Mouse (Mus musculus) left cerebral cortex, adult 2 months (tissue): ENCODE results near the gene Slc24a4. TPM values are rescaled to one million over a fixed set of nuclear protein-coding genes. Genes with fewer than 3 reads are reported as not detected.
A peak's percentile ranks its signal among the peaks of the same experiment; 100 is the strongest.
"Not testable (repeated sequence)": the region's sequence is repeated elsewhere in the genome, so short reads cannot be mapped to it uniquely, and the experiment has no call there.

Source experiments
- DNase-seq, 2 experiments: peaks; one replicate each; pipeline ENCODE4 v3.0.0; 2021 to 2022; ENCODE audit warnings: low spot score in 2 of 2, mixed read lengths in 1 of 2; ENCODE audit errors: extremely low spot score in 1 of 2
- H3K27ac ChIP-seq: fragments of 200-600 bp; 2 replicates; pipeline ENCODE4 v1.8.1; 2022
- H3K4me3 ChIP-seq: fragments of 200-600 bp; 2 replicates; pipeline ENCODE4 v1.8.1; 2022
- CTCF ChIP-seq: fragments of 200-600 bp; IDR thresholded peaks from 2 replicates; pipeline ENCODE4 v1.8.1; 2022; ENCODE audit warnings: antibody characterized with exemption, mild to moderate bottlenecking, moderate library complexity
- intact Hi-C: fragments of 180-260 bp; cut with DNase I; formaldehyde crosslinking; loops from one replicate; pipeline ENCODE4 v1.15.1; 2025
- total RNA-seq, 2 experiments: library from RNA; stranded (reverse); gene quantifications; 2 replicates each; pipeline ENCODE4 v1.2.3; 2021

The Slc24a4 gene
- total RNA-seq, 2 experiments from 2014 or later: 46.4 to 47.2 TPM

- TF ChIP-seq CTCF: no peak
- intact Hi-C loops: loop anchor here (2.0 to 5.0 kb wide), 3 partner anchors 55 to 135 kb away; no protein-coding TSS in a partner anchor
- Histone ChIP-seq H3K27ac (no peak overlapping the region), H3K4me3 (no peak overlapping the region)
- no peak for DNase-seq
These were observed 124.0 kb downstream of the Slc24a4 start for GRCm38 (mm10) chr12:102252525-102252924.

GRCm38 (mm10) chr12:102255012-102255411 lies 126.5 kb downstream of the Slc24a4 start:
- intact Hi-C loops: no loop called here
- TF ChIP-seq CTCF: peak; percentile 15; the same call in 1 of the 2 replicates
- H3K4me3 ChIP-seq: no peak overlapping the region
- H3K27ac ChIP-seq: no peak overlapping the region
- no peak for DNase-seq

GRCm38 (mm10) chr12:102258522-102259112 lies 130.1 kb downstream of the Slc24a4 start:
- no peak overlapping the region for H3K4me3 ChIP-seq
- TF ChIP-seq CTCF: no peak
- H3K27ac ChIP-seq: no peak overlapping the region
- DNase-seq: no peak
- intact Hi-C loops: no loop called here

- TF ChIP-seq CTCF: no peak
- intact Hi-C loops: no loop called here
- Histone ChIP-seq H3K27ac (no peak overlapping the region), H3K4me3 (no peak overlapping the region)
- no peak for DNase-seq
These were observed 133.4 kb downstream of the Slc24a4 start for GRCm38 (mm10) chr12:102261933-102262396.

- H3K4me3 ChIP-seq: no peak overlapping the region
- intact Hi-C loops: no loop called here
- no peak overlapping the region for H3K27ac ChIP-seq
- no peak for DNase-seq
- TF ChIP-seq CTCF: no peak
These were observed 134.3 kb downstream of the Slc24a4 start for GRCm38 (mm10) chr12:102262809-102263208.

GRCm38 (mm10) chr12:102263249-102263648 lies 134.7 kb downstream of the Slc24a4 start:
- DNase-seq: no peak
- intact Hi-C loops: no loop called here
- TF ChIP-seq CTCF: no peak
- H3K27ac ChIP-seq: no peak overlapping the region
- no peak overlapping the region for H3K4me3 ChIP-seq

GRCm38 (mm10) chr12:102266433-102266832 lies 137.9 kb downstream of the Slc24a4 start:
- Histone ChIP-seq H3K27ac (no peak overlapping the region), H3K4me3 (no peak overlapping the region)
- TF ChIP-seq CTCF: no peak
- DNase-seq: no peak
- intact Hi-C loops: no loop called here

GRCm38 (mm10) chr12:102269144-102269543 lies 140.6 kb downstream of the Slc24a4 start:
- TF ChIP-seq CTCF: no peak
- intact Hi-C loops: no loop called here
- no peak for DNase-seq
- no peak overlapping the region for H3K27ac ChIP-seq
- no peak overlapping the region for H3K4me3 ChIP-seq

- H3K27ac ChIP-seq: no peak overlapping the region
- H3K4me3 ChIP-seq: no peak overlapping the region
- no peak for DNase-seq
- intact Hi-C loops: no loop called here
- TF ChIP-seq CTCF: no peak
These were observed 142.4 kb downstream of the Slc24a4 start for GRCm38 (mm10) chr12:102270776-102271405.

GRCm38 (mm10) chr12:102271447-102271846 lies 142.9 kb downstream of the Slc24a4 start:
- Histone ChIP-seq H3K4me3 (no peak overlapping the region), H3K27ac (no peak overlapping the region)
- no peak for DNase-seq
- intact Hi-C loops: no loop called here
- no peak for TF ChIP-seq CTCF

GRCm38 (mm10) chr12:102275833-102276443 lies 147.4 kb downstream of the Slc24a4 start:
- TF ChIP-seq CTCF: no peak
- no peak for DNase-seq
- intact Hi-C loops: no loop called here
- Histone ChIP-seq H3K4me3 (no peak overlapping the region), H3K27ac (no peak overlapping the region)

- intact Hi-C loops, DNase-seq, H3K4me3 ChIP-seq, H3K27ac ChIP-seq: not testable (repeated sequence)
These were observed 151.8 kb downstream of the Slc24a4 start for GRCm38 (mm10) chr12:102280290-102280689.
